Mouse (Mus musculus): ENCODE data around the gene Pax8. TPM values are rescaled to one million over a fixed set of nuclear protein-coding genes. Genes with fewer than 3 reads are reported as not detected.

The Pax8 gene
- total RNA-seq, 2 experiments from 2014 or later = not detected

GRCm38 (mm10) chr2:24383636-24384035 lies 91.8 kb downstream of the Pax8 start:
- intact Hi-C loops (cut with DNase I; ENCODE audit: low total_unique reads) = no loop called here
- no peak for DNase-seq

GRCm38 (mm10) chr2:24382456-24383230 lies 92.8 kb downstream of the Pax8 start:
- intact Hi-C loops (cut with DNase I; ENCODE audit: low total_unique reads) = no loop called here
- DNase-seq = no peak

- intact Hi-C loops (cut with DNase I; ENCODE audit: low total_unique reads) = no loop called here
- no peak for DNase-seq
These were observed 96.5 kb downstream of the Pax8 start for GRCm38 (mm10) chr2:24378747-24379450.

Other genes starting within 250 kb of the Pax8 start
- not detected for gene Il1f5, start 198.6 kb downstream of the Pax8 start, total RNA-seq (2021)
- not detected for gene Il1f10, start 184.4 kb downstream of the Pax8 start, total RNA-seq (2021)
- gene Il1rn, start 138.7 kb downstream of the Pax8 start, total RNA-seq (2021) = not detected
- under 1 TPM; 0.35 to 0.60 TPM for gene Psd4, start 108.0 kb downstream of the Pax8 start, total RNA-seq (2021)